Mouse (Mus musculus) cortical plate, adult 2 months (tissue): ENCODE measurements around the gene Gm5460. TPM values are rescaled to one million over a fixed set of nuclear protein-coding genes. Genes with fewer than 3 reads are reported as not detected.
A peak's percentile ranks its signal among the peaks of the same experiment; 100 is the strongest.

ENCODE experiments used
- H3K27ac ChIP-seq: fragments of 200-500 bp; 2 replicates; pipeline ENCODE4 v1.5.1; 2012; ENCODE audit warnings: low read length, control low read depth, inconsistent platforms; ENCODE audit not compliant: insufficient read depth
- H3K4me1 ChIP-seq: fragments of 200-500 bp; 2 replicates; pipeline ENCODE4 v1.6.1; 2011; ENCODE audit warnings: low read length; ENCODE audit not compliant: control insufficient read depth, insufficient read depth
- H3K4me3 ChIP-seq: fragments of 200-500 bp; 2 replicates; pipeline ENCODE4 v1.5.1; 2011; ENCODE audit warnings: mild to moderate bottlenecking, low read length, control low read depth; ENCODE audit not compliant: insufficient read depth
- CTCF ChIP-seq: fragments of 200-500 bp; IDR thresholded peaks from 2 replicates; pipeline ENCODE4 v1.5.1; 2011; ENCODE audit warnings: mild to moderate bottlenecking, control low read depth, low read length; ENCODE audit not compliant: insufficient read depth; ENCODE audit errors: extremely low read depth
- POLR2A ChIP-seq: fragments of 200-500 bp; IDR thresholded peaks from 2 replicates; pipeline ENCODE4 v1.6.1; 2011; ENCODE audit warnings: mild to moderate bottlenecking, low read length, control low read depth; ENCODE audit not compliant: insufficient read depth; ENCODE audit errors: extremely low read depth
- polyA plus RNA-seq: library from polyadenylated mRNA; depleted of rRNA; stranded (reverse); fragments of >200 nt; gene quantifications from 2 replicates; pipeline ENCODE4 v1.2.3, GENCODE M21; 2012; rRNA removed

Gm5460 gene
- polyA plus RNA-seq = not detected in 2 replicates

- TF ChIP-seq CTCF (no peak), POLR2A (no peak)
- Histone ChIP-seq H3K4me1 (no peaks in the 10 kb centered on the region), H3K27ac (no peak within 1 kb of the TSS), H3K4me3 (no peak within 1 kb of the TSS)
Measured at GRCm38 (mm10) chr14:34016381-34016780, at the start of gene Gm5460. Gene Gm5460, plus strand, starts transcription at chr14:34016758.

DNA sequence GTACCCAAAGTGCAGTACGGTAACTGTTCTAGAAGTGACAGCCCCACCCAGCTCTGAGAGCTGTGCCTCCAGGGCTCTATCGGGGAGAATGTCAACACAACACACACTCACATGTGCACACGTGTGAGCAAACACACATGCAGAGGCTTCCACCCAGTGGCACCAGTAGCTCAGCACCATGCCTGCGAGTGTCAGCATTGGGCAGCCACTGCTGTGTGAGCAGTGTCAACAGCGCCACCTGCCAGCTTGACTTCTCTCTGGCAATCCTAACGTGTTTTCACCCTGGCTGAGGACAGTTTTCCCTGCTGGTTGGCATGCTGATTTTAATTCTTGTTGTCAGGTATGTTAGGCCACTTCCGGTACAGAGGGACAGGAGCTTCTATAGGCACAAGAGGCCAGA is 43.9 kb upstream of the Gm5460 start:
- H3K4me3 ChIP-seq = no peak overlapping the region
- TF ChIP-seq POLR2A (no peak), CTCF (peak; percentile 31; the same call in 1 of the 2 replicates)

DNA sequence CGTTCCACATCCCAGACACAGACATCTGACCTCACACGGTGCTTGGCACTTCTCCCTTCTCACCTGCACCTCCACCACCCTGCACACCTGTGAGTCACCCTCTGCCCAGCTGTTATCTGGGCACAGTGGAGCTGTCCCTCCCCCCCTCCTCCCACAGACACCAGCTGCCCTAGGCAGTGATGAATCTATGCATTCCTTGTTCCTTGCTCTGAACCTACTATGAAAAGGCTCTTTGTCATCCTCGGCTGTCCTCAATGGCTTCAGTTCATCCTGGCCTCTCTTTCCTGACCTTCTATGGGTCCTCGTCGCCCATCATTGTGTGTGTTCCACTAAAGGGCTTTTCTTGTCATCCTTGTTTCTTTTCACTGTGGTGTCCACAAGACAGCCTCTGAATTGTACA is 41.8 kb upstream of the Gm5460 start:
- no peaks in the 10 kb centered on the region for H3K4me1 ChIP-seq
- no peak overlapping the region for H3K27ac ChIP-seq
- TF ChIP-seq CTCF = no peak
- no peak for TF ChIP-seq POLR2A
- no peak overlapping the region for H3K4me3 ChIP-seq

More for the DNA sequence above, 43.9 kb upstream of the Gm5460 start:
- Histone ChIP-seq H3K27ac (no peak overlapping the region), H3K4me1 (no peaks in the 10 kb centered on the region)

GRCm38 (mm10) chr14:33977748-33978147 is 38.8 kb upstream of the Gm5460 start:
- H3K27ac ChIP-seq = 0 out of 2 replicates have a peak overlapping the region, but pooled peaks have one; percentile 10
- no peak for TF ChIP-seq CTCF
- no peak for TF ChIP-seq POLR2A
- peak overlapping the region; percentile 19 for H3K4me3 ChIP-seq
- H3K4me1 ChIP-seq = no peaks in the 10 kb centered on the region

DNA sequence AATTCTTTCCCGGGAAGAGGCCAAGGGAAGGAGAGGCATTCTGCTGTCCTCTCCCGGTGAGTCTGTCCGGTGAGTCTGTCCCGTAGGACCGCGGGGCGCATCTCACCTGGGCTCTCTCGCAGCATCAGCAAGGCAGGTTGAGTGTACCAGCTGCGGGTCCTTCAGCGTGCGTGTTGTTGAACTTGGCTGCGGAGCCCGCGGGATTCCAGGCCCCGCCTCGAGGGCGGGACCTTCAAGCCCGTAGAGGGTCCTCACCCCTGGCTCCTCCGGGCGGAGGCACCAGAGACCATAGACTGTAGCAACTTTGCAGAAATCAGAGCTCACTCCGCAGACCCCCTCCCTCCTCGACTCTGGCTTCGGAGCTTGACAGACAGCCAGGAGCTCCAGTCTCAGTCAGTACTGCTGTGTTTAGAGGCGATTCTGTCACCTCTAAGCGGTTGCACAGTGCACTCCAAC is 37.9 kb upstream of the Gm5460 start, which contains the start of gene Zfp488:
Gene Zfp488, minus strand, starts transcription at position 161 of the 456 bp plus-strand sequence.
- TF ChIP-seq POLR2A (no peak), CTCF (no peak)
- Histone ChIP-seq H3K27ac (0 out of 2 replicates have a peak within 1 kb of the TSS, but pooled peaks have one; percentile 10), H3K4me3 (peak within 1 kb of the TSS; percentile 32), H3K4me1 (no peaks in the 10 kb centered on the region)

DNA sequence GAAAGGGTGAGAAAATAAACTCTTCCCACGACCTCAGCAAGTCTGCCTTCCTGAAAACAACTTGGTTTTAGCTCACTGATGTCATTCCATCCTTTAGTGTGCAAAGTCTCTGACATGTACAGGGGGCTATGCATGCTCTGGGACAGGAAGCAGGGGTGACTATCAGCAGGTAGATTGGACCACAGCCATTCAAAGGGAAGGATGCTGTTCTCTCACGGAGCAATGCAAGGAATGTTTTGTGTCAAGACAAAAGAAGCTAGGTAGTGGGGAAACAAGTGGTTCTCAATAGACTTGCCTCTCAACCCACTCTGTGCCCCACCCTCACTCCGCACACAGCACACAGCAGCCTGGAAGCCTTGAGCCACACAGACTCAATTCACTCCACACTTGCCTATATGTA is 27.4 kb upstream of the Gm5460 start:
- TF ChIP-seq POLR2A (no peak), CTCF (no peak)
- no peak overlapping the region for H3K4me3 ChIP-seq
- H3K27ac ChIP-seq = no peak overlapping the region

DNA sequence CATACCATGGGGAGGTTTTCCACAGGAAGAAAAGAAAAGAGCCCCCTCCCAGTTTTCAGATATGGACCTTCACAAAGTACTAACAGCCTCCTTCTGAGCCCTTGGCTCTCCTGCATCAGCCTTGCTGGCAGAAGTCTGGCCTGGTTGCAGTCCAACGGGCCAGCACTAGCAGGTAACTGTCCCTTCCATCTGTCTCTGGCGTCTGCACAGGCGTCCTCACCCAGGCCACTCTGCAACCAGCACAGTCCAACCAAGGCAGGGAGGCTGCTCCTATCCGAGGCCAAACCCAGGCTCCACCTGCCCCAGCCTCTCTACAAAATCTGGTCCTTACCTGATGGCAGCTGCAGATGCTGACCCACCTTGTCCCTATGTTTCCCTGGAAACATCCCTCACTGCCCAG is 24.6 kb upstream of the Gm5460 start:
- Histone ChIP-seq H3K27ac (no peak overlapping the region), H3K4me1 (no peaks in the 10 kb centered on the region), H3K4me3 (no peak overlapping the region)
- TF ChIP-seq CTCF (no peak), POLR2A (no peak)

More for the DNA sequence above, 27.4 kb upstream of the Gm5460 start:
- no peaks in the 10 kb centered on the region for H3K4me1 ChIP-seq

- H3K4me1 ChIP-seq = no peaks in the 10 kb centered on the region
- H3K27ac ChIP-seq = no peak overlapping the region
- no peak for TF ChIP-seq CTCF
- TF ChIP-seq POLR2A = no peak
- no peak overlapping the region for H3K4me3 ChIP-seq
Measured at GRCm38 (mm10) chr14:33993051-33993450, 23.5 kb upstream of the Gm5460 start.

- TF ChIP-seq POLR2A (no peak), CTCF (no peak)
- Histone ChIP-seq H3K4me1 (no peaks in the 10 kb centered on the region), H3K4me3 (no peak overlapping the region), H3K27ac (no peak overlapping the region)
Measured at GRCm38 (mm10) chr14:33993521-33994289, 22.9 kb upstream of the Gm5460 start.

GRCm38 (mm10) chr14:33997427-33997826 is 19.1 kb upstream of the Gm5460 start:
- TF ChIP-seq POLR2A = no peak
- no peak for TF ChIP-seq CTCF
- H3K4me1 ChIP-seq = no peaks in the 10 kb centered on the region
- H3K27ac ChIP-seq = no peak overlapping the region
- H3K4me3 ChIP-seq = no peak overlapping the region
